Mouse (Mus musculus) ovary, postnatal 36 days (tissue): ENCODE results near the gene Pxk.

Experiments
- DNase-seq: peaks from one replicate; pipeline ENCODE4 v3.0.0; 2022; ENCODE audit warnings: low spot score, mixed read lengths

The Pxk gene

DNA sequence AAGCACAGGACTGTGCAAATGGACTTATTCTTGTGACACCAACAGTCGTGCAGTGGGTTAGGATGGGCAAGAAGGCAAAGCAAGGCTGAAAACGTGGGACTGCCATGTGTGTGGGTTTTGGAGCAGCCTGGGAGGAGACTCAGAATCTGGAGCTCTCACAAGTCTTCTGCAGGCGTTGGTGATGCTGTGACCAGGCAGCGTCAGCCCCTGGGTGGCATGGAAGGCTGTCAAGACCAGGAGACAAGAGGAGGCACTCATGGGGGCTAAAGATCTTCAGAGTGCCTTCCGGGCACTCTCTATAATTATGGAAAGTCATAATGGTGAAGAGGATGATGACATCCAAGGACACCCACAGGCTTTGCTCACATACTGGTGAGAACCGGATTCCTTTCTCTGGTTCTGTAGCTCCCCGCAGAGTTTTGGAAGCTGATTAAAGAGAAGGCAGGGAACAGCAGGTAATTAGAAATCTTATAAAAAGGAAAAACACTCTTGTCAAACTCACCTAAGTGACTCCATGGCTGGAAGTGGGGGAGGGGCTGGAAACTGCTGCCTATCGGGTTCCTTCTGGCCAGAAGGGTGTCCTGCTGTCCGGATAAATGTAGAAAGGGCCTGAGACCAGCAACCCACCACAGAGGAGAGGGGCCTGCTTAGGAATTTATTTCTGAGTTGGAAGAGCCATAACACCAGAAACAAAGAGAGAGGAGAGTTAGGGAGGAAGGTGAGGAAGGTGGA lies 108.3 kb downstream of the Pxk start:
- DNase-seq: no peak

DNA sequence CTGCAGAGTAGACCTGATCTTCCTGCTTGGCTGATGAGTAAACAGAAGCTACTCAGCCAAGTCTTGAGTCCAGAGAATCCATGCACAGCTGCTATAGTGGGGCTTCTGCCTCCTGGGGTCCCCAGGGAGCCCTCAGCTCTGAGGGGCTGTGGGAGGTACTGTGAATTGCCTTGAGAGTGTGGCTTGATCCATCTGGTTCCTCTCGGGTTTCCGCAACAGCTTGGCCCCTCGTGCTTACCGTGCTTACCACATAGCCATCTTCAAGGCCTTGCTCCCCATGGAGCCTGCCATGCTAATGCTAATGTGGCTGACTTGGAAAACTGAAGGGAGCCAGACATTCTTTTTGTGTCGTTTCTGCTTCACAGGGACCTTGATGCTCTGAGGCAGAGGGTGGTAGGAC lies 109.1 kb downstream of the Pxk start:
- DNase-seq: no peak

DNA sequence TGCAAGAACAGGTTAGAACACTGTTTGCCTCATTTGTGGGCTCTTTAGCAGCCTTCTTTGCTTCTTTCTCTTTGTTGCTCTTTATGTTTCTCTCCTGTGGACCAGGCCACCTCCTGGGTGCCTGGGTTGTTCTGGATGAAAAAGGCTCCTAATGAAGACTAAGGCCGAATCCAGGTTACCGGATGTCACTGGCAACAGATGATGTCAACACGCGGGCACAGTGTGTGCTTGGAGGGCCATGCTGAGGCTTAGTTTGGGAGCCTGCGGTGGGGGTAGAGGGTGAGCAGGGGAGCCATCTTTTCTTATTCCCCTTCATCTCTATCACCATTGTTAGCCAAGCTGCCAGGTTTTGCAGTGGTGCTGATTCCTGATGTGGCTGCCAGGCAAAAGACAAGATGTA lies 109.5 kb downstream of the Pxk start:
- no peak for DNase-seq

DNA sequence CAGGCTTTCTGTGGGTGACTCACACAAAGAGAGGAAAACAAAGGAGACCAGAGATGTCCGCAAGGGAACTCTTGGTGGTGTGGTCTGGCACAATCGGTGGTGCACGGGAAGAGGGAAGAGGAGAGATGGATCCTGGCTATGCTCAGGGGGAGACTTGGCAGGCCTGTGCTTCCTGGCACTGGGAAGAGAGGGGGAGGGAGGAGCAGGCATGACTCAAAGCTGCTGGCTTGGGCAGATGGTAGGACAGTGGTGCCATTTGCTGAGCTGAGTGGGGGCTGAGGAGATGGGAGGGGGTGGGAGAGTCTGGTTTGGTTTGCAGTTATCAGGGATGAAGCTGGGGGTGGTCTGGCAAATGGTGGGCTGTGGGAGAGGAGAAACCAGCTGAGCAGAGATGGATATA lies 110.9 kb downstream of the Pxk start:
- no peak for DNase-seq

DNA sequence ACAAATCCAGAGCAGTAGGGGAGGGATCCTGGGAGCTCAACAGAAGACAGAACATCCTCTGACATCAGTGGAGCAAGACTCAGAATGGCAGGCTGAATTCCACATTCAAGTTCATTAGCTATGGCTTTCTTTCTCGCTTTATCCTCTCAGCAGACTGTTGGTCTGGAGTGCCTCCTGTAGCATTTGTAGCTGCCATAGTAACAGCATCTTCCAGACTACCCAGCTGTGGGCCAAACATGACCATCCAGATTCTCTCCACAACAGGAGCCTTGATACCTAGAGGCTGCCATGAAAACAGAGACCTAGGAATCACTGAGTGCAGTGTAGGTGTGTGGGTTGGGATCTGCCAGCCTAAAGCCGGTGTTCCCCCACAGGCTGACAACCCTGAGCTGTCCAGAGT lies 111.9 kb downstream of the Pxk start:
- no peak for DNase-seq

DNA sequence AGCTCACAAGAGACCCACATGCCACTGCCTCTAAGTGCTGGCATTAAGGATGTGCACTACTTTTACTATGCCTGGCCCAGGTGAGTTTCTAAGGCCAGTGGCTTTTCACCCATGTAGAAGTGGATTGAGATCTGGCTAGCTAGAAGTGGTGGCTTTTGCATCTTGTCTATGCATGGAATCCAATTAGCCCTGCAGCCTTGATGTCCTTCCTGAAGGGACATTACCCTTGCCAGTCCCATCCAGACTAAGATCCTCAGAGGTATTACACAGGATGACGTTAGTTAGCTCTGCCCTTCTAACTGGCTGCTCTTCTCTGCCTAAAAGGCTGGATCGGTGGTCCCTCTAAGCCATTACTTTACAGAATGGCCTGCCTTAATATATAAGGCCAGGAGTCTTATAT lies 115.0 kb downstream of the Pxk start:
- DNase-seq: no peak

DNA sequence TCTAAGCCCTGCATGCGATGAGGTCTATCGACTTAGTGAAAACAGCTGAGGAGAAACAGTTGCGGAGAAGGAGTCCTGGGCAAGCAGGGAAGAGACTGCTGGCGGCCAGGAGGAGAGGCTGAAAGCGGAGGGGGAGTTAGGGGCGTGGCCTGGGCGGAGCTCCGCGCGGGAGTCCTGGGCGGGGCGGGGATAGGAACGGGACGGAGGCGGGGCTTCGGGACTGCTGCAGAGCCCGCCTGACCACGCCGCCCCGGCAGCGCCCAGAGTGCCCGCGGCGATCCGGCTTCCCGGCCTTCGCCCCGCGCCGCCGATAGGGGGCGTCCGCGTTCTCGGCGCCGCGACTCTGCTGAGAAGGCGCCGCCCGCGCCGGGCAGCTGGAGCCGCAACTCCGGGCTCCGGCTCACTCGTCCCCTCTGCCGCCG lies 115.8 kb downstream of the Pxk start, which contains the start of gene Kctd6:
Gene Kctd6 (plus strand): TSS at position 338 of the 422 bp plus-strand sequence.
- peak; percentile 100 for DNase-seq
